Mouse (Mus musculus): ENCODE measurements around the gene D930020B18Rik.

GRCm38 (mm10) chr10:121625407-121626185 is 15.8 kb upstream of the D930020B18Rik start:
- no peak for TF ChIP-seq EP300 (IDR thresholded peaks at IDR 0.05; ENCODE audit: low read depth)
- 0 out of 2 replicates have a peak, but pooled peaks have one; percentile 3 for TF ChIP-seq CTCF (IDR thresholded peaks at IDR 0.05; ENCODE audit: low read depth)

Data from liver, postnatal 0 days (tissue).